Mouse (Mus musculus) limb, embryonic 12.5 days (tissue): ENCODE results near the gene Pld4. TPM values are rescaled to one million over a fixed set of nuclear protein-coding genes. Genes with fewer than 3 reads are reported as not detected.

Source experiments
- ATAC-seq: fragments of 200-750 bp; cut with Nextera tagmentation; 2 replicates; pipeline ENCODE4 v1.8.0; 2017; ENCODE audit warnings: low read depth, moderate TSS enrichment; ENCODE audit not compliant: insufficient number of reproducible peaks, insufficient read depth, low FRiP score, low TSS enrichment
- H3K27ac ChIP-seq: fragments of 300-500 bp; sonication (generic); 2 replicates; pipeline ENCODE4 v1.5.1; 2016; ENCODE audit warnings: mild to moderate bottlenecking, moderate library complexity
- H3K27me3 ChIP-seq: fragments of 300-500 bp; sonication (generic); 2 replicates; pipeline ENCODE4 v1.6.1; 2016; ENCODE audit warnings: mild to moderate bottlenecking, moderate library complexity
- H3K36me3 ChIP-seq: fragments of 300-500 bp; sonication (generic); 2 replicates; pipeline ENCODE4 v1.6.1; 2016; ENCODE audit warnings: mild to moderate bottlenecking, moderate library complexity
- H3K4me1 ChIP-seq: fragments of 300-500 bp; sonication (generic); replicated peaks from 2 replicates; pipeline ENCODE4 v1.6.1; 2016
- H3K4me2 ChIP-seq: fragments of 300-500 bp; sonication (generic); 2 replicates; pipeline ENCODE4 v1.6.1; 2016; ENCODE audit warnings: mild to moderate bottlenecking, moderate library complexity
- H3K4me3 ChIP-seq: fragments of 300-500 bp; sonication (generic); replicated peaks from 2 replicates; pipeline ENCODE4 v1.5.1; 2016; ENCODE audit warnings: mild to moderate bottlenecking
- H3K9ac ChIP-seq: fragments of 300-500 bp; sonication (generic); replicated peaks from 2 replicates; pipeline ENCODE4 v1.6.1; 2016; ENCODE audit warnings: mild to moderate bottlenecking, moderate library complexity
- H3K9me3 ChIP-seq: fragments of 300-500 bp; sonication (generic); 2 replicates; pipeline ENCODE4 v1.6.1; 2016; ENCODE audit warnings: mild to moderate bottlenecking, moderate library complexity
- WGBS: fragments of 180-500 bp; shearing (Covaris S2); methylation state at CpG from one replicate; pipeline ENCODE4 v1.1.7; 2016; 5-methylcytosine and 5-hydroxymethylcytosine counted together
- polyA plus RNA-seq: library from polyadenylated mRNA; unstranded; fragments of >200 nt; fragmentation: Nextera tagmentation; extraction: Ambion mirVana; gene quantifications from 2 replicates; pipeline ENCODE4 v1.2.1, GENCODE M21; 2016

Pld4 gene
- polyA plus RNA-seq, 1 experiment from 2014 or later: 4.4 TPM

GRCm38 (mm10) chr12:112767036-112767890, 6.8 kb downstream of the Pld4 start:
- no peak overlapping the region for H3K4me2 ChIP-seq
- H3K27me3 ChIP-seq: no peaks in the 10 kb centered on the region; the same call in 1 of the 2 replicates
- H3K9ac ChIP-seq: no peak overlapping the region
- no peaks in the 10 kb centered on the region for H3K9me3 ChIP-seq
- H3K27ac ChIP-seq: no peak overlapping the region
- WGBS: 90% methylated on average over 16 of the region's 16 CpGs
- no peak for ATAC-seq
- no peak overlapping the region for H3K4me3 ChIP-seq
- no peaks in the 10 kb centered on the region for H3K4me1 ChIP-seq
- no peaks in the 10 kb centered on the region for H3K36me3 ChIP-seq

DNA sequence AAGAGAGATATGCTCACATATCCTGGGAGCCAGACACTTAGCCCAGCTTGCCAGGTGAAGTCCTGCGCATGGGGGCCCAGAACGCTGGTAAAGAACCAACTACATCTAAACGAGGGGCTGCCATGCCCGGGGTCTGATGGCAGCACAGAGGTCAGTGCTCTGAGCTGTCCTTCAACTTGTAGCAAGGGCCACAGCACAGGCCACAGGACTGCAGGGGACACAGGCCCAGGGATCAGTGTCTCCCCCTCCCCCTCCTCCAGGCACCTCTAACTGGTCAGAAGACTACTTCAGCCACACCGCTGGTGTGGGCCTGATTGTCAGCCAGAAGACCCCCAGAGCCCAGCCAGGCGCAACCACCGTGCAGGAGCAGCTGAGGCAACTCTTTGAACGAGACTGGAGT, 7.7 kb downstream of the Pld4 start:
- no peak overlapping the region for H3K4me2 ChIP-seq
- no peak overlapping the region for H3K4me3 ChIP-seq
- no peaks in the 10 kb centered on the region for H3K9me3 ChIP-seq
- no peaks in the 10 kb centered on the region; the same call in 1 of the 2 replicates for H3K27me3 ChIP-seq
- WGBS: 84% methylated on average over 8 of the region's 8 CpGs
- H3K4me1 ChIP-seq: no peaks in the 10 kb centered on the region
- H3K9ac ChIP-seq: no peak overlapping the region
- ATAC-seq: no peak
- no peaks in the 10 kb centered on the region for H3K36me3 ChIP-seq
- no peak overlapping the region for H3K27ac ChIP-seq

DNA sequence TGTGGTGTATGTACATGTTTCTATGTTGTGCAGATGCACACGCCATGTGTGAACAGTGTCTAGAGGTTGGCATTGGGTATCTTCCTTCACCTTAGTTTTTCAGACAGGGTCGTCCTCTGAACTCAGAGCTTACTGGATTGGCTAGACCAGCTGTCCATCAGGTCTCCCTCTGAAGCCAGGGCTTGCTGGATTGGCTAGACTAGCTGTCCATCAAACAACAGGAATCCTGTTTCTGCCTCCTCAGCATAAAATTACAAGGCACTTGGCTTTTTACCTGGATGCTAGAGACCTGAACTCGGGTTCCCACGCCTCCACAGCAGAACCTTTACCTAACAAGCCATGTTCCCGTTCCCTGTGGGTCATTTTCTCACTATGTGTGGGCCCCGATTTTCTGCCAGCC, 8.6 kb downstream of the Pld4 start:
- ATAC-seq: no peak
- Histone ChIP-seq H3K4me2 (no peak overlapping the region), H3K9me3 (no peaks in the 10 kb centered on the region), H3K27ac (no peak overlapping the region), H3K9ac (no peak overlapping the region), H3K36me3 (no peaks in the 10 kb centered on the region), H3K27me3 (no peaks in the 10 kb centered on the region; the same call in 1 of the 2 replicates), H3K4me1 (no peaks in the 10 kb centered on the region), H3K4me3 (no peak overlapping the region)
- 85% methylated on average over 6 of the region's 6 CpGs for WGBS

- Histone ChIP-seq H3K4me1 (no peaks in the 10 kb centered on the region), H3K4me3 (no peak overlapping the region), H3K4me2 (no peak overlapping the region), H3K27ac (no peak overlapping the region), H3K9ac (no peak overlapping the region), H3K9me3 (0 out of 2 replicates have a peak, but pooled peaks cover 2% of the 10 kb centered on the region), H3K36me3 (no peaks in the 10 kb centered on the region), H3K27me3 (no peaks in the 10 kb centered on the region; the same call in 1 of the 2 replicates)
- no peak for ATAC-seq
- WGBS: 92% methylated on average over 2 of the region's 2 CpGs
Measured at GRCm38 (mm10) chr12:112769751-112770150, 9.3 kb downstream of the Pld4 start.

DNA sequence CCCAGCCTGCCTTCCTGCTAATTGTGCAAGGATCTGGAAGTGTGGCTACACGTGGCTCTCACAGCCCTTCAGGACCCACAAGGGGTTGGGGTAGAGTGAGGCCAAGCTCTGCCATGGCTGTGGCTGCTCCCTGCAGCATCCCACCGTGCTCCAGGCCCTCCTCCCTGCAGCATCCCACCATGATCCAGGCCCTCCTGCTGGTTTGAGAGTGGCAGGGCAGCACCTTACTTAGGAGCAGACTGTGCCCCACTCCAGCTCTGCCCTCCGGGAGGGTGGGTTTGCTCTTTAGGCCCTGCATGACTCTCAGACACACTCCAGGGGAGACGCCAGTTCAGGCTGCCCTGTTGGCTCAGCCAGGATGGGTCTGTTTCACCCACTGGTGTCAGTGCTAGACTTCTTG, 9.9 kb downstream of the Pld4 start:
- no peaks in the 10 kb centered on the region for H3K4me1 ChIP-seq
- peaks cover 8% of the 10 kb centered on the region; the same call in 1 of the 2 replicates for H3K9me3 ChIP-seq
- no peaks in the 10 kb centered on the region for H3K36me3 ChIP-seq
- H3K4me2 ChIP-seq: no peak overlapping the region
- H3K4me3 ChIP-seq: no peak overlapping the region
- H3K9ac ChIP-seq: no peak overlapping the region
- H3K27ac ChIP-seq: no peak overlapping the region
- no peak for ATAC-seq
- WGBS: 77% methylated on average over 4 of the region's 4 CpGs
- H3K27me3 ChIP-seq: no peaks in the 10 kb centered on the region; the same call in 1 of the 2 replicates

DNA sequence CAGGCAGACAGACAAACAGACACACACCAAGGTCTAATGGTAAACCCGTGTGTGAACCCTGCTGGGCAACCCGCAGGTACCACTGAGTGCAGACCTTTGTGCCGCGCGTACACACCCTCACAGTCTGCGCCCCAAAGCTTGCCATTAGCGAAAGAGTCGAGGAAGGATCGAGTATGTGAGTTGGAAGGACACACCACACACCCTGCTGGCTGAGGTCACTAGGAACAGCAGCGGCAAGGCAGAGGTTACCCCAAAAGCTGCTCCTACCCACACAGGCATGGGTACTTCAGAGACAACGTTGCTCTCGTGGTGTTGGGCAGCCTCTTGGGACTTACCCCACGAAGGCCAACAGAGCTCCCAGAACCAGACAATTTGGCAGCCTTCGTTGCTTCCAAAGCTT, 11.9 kb downstream of the Pld4 start:
- no peak overlapping the region for H3K4me2 ChIP-seq
- no peak for ATAC-seq
- peaks cover 12% of the 10 kb centered on the region; the same call in 1 of the 2 replicates for H3K9me3 ChIP-seq
- H3K4me3 ChIP-seq: no peak overlapping the region
- no peaks in the 10 kb centered on the region for H3K4me1 ChIP-seq
- H3K27ac ChIP-seq: no peak overlapping the region
- WGBS: 89% methylated on average over 14 of the region's 14 CpGs
- H3K27me3 ChIP-seq: no peaks in the 10 kb centered on the region; the same call in 1 of the 2 replicates
- no peak overlapping the region for H3K9ac ChIP-seq
- no peaks in the 10 kb centered on the region for H3K36me3 ChIP-seq

DNA sequence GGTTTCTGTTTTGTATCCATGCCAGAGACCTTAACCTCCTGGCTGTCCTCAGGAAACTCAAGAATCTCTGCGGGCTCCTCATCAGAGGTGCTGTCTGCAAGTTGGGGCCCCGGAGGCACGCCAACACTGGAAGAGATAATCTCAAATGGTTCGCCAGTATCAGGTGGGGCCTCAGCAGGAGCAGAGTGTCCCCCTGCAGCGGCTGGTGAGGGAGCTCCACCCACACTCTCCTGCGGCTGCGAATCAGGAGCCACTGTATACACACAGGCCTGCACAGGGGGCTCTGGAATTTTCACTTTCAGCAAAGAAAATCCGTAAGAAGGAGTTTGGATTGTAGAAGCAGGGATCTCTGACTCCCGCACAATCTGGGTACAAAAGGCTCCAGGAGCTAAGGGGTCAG, 12.9 kb downstream of the Pld4 start:
- no peak overlapping the region for H3K9ac ChIP-seq
- H3K27me3 ChIP-seq: no peaks in the 10 kb centered on the region; the same call in 1 of the 2 replicates
- H3K9me3 ChIP-seq: peaks cover 12% of the 10 kb centered on the region; the same call in 1 of the 2 replicates
- no peaks in the 10 kb centered on the region for H3K36me3 ChIP-seq
- H3K4me1 ChIP-seq: no peaks in the 10 kb centered on the region
- no peak overlapping the region for H3K4me2 ChIP-seq
- 48% methylated on average over 9 of the region's 9 CpGs for WGBS
- H3K4me3 ChIP-seq: no peak overlapping the region
- ATAC-seq: no peak
- no peak overlapping the region for H3K27ac ChIP-seq

- Histone ChIP-seq H3K4me3 (no peak overlapping the region), H3K27me3 (no peaks in the 10 kb centered on the region; the same call in 1 of the 2 replicates), H3K36me3 (no peaks in the 10 kb centered on the region), H3K27ac (no peak overlapping the region), H3K4me2 (no peak overlapping the region), H3K4me1 (no peaks in the 10 kb centered on the region), H3K9me3 (peaks cover 12% of the 10 kb centered on the region; the same call in 1 of the 2 replicates), H3K9ac (no peak overlapping the region)
- WGBS: 74% methylated on average over 6 of the region's 6 CpGs
- ATAC-seq: no peak
Measured at GRCm38 (mm10) chr12:112774026-112774425, 13.6 kb downstream of the Pld4 start.

- ATAC-seq: no peak
- no peaks in the 10 kb centered on the region for H3K4me1 ChIP-seq
- H3K4me2 ChIP-seq: no peak overlapping the region
- no peaks in the 10 kb centered on the region for H3K36me3 ChIP-seq
- no peak overlapping the region for H3K9ac ChIP-seq
- 97% methylated on average over 10 of the region's 10 CpGs for WGBS
- H3K9me3 ChIP-seq: peaks cover 12% of the 10 kb centered on the region; the same call in 1 of the 2 replicates
- H3K27ac ChIP-seq: no peak overlapping the region
- H3K27me3 ChIP-seq: no peaks in the 10 kb centered on the region; the same call in 1 of the 2 replicates
- no peak overlapping the region for H3K4me3 ChIP-seq
Measured at GRCm38 (mm10) chr12:112774481-112774880, 14.0 kb downstream of the Pld4 start.

GRCm38 (mm10) chr12:112791026-112791425, 30.6 kb downstream of the Pld4 start:
- Histone ChIP-seq H3K27me3 (peaks cover 5% of the 10 kb centered on the region), H3K9me3 (no peaks in the 10 kb centered on the region), H3K4me1 (peaks cover 23% of the 10 kb centered on the region), H3K27ac (no peak overlapping the region), H3K9ac (no peak overlapping the region), H3K36me3 (no peaks in the 10 kb centered on the region), H3K4me2 (no peak overlapping the region), H3K4me3 (no peak overlapping the region)
- 65% methylated on average over 8 of the region's 8 CpGs for WGBS
- no peak for ATAC-seq

GRCm38 (mm10) chr12:112793601-112794355, 33.3 kb downstream of the Pld4 start:
- WGBS: 72% methylated on average over 13 of the region's 13 CpGs
- Histone ChIP-seq H3K27ac (no peak overlapping the region), H3K27me3 (peaks cover 26% of the 10 kb centered on the region), H3K4me2 (no peak overlapping the region), H3K9me3 (no peaks in the 10 kb centered on the region), H3K4me3 (no peak overlapping the region), H3K9ac (no peak overlapping the region), H3K4me1 (peaks cover 38% of the 10 kb centered on the region), H3K36me3 (no peaks in the 10 kb centered on the region)
- no peak for ATAC-seq
